In the genomic region with DNA sequence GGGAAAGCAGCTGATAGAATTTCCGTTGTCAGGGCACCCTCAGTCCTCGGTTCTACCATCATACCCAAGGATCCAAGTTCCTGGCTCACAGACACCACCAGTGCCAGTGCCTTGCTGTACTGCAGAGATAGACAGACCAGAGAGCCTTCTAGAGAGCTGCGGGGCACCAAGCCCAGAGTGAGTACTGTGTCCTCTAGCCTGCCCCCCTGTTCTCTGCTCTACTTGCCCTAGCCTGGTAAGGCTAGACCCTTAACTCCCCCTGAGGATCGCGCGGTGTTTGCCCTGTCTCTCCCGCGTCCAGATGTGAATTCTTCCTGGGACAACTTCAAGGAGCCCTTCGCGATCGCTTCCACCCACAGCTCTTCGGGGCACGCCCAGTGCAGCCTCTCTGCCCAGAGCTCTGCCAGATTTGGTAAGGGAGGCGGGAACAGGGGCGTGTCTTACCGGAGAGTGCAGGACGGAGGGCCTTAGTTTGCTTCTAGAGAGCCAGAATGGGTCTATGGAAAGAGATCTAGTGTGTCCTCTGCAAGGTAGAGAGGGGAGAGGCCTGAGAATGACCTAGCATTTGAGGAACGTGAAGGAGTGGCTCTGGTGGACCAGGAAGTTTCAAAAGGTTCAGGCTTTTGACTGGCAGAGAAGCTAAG, we compare ENCODE assay signal across 8 mouse cellular contexts. TPM values are rescaled to one million over a fixed set of nuclear protein-coding genes. Genes with fewer than 3 reads are reported as not detected.
A peak's percentile ranks its signal among the peaks of the same experiment; 100 is the strongest.
DNase-seq lines count a peak whose midpoint lies in the region; ATAC-seq and TF ChIP-seq lines count a peak whose summit lies in the region.

No protein-coding gene starts in this region.

- H3K4me3 ChIP-seq in bone marrow macrophage, adult 2 months (ENCODE audit: insufficient read depth, low read length) = peak overlapping the region; percentile 33
- no peak overlapping the region for H3K4me3 ChIP-seq in lung, embryonic 14.5 days (ENCODE audit: low read depth, low read length)

- intact Hi-C loops in left cerebral cortex, postnatal 4 days (cut with DNase I) = no loop called here

- H3K36me3 ChIP-seq in lung, embryonic 14.5 days (ENCODE audit: insufficient read depth) = peaks cover 8% of the 10 kb centered on the region; the same call in 1 of the 2 replicates

- H3K27me3 ChIP-seq in lung, embryonic 14.5 days (ENCODE audit: insufficient read depth, low read length) = peaks cover 19% of the 10 kb centered on the region; the same call in 1 of the 2 replicates

- no peak for TF ChIP-seq CTCF in bone marrow macrophage, adult 2 months (IDR thresholded peaks at IDR 0.05; ENCODE audit: low read depth, low read length)
- no peak for TF ChIP-seq CTCF in lung, embryonic 14.5 days (IDR thresholded peaks at IDR 0.05; ENCODE audit: low read depth)

- no peak overlapping the region for H3K9ac ChIP-seq in lung, embryonic 14.5 days

- H3K4me1 ChIP-seq in bone marrow macrophage, adult 2 months (ENCODE audit: control insufficient read depth, insufficient read depth, low read length) = peaks cover 8% of the 10 kb centered on the region
- H3K4me1 ChIP-seq in lung, embryonic 14.5 days (ENCODE audit: insufficient read depth) = no peaks in the 10 kb centered on the region

- H3K4me2 ChIP-seq in lung, embryonic 14.5 days = 0 out of 2 replicates have a peak overlapping the region, but pooled peaks have one; percentile 21

- no peaks in the 10 kb centered on the region for H3K9me3 ChIP-seq in lung, embryonic 14.5 days (ENCODE audit: low read depth, low read length)

- 8% methylated on average over 18 of the region's 18 CpGs for WGBS in lung, embryonic 14.5 days

- ATAC-seq in hematopoietic stem cell, adult 5-6 weeks (replicated peaks in 1 of 2; ENCODE audit: insufficient read depth in 1 of 2, low FRiP score in 2 of 2, low TSS enrichment in 1 of 2, low read depth in 1 of 2, poor library complexity in 2 of 2, severe bottlenecking in 2 of 2) = peak; percentile 37 to 67
- peak; percentile 70 for ATAC-seq in lung, embryonic 14.5 days (ENCODE audit: insufficient read depth)

- peak; percentile 48 for DNase-seq in kidney, adult 9 months
- no peak for DNase-seq in kidney, adult 11 months
- peak; percentile 58 for DNase-seq in lung, embryonic 14.5 days
- DNase-seq in left cerebral cortex, postnatal 4 days = no peak
- no peak for DNase-seq in left cerebral cortex, adult 9 months (ENCODE audit: low spot score in 2 of 2)
- no peak for DNase-seq in T-cell, adult 2 months (ENCODE audit: low spot score)

- H3K27ac ChIP-seq in bone marrow macrophage, adult 2 months (ENCODE audit: insufficient read depth, low read depth, low read length) = no peak overlapping the region
- no peak overlapping the region for H3K27ac ChIP-seq in lung, embryonic 14.5 days (ENCODE audit: low read depth)

- no peak for TF ChIP-seq POLR2A in bone marrow macrophage, adult 2 months (IDR thresholded peaks at IDR 0.05; ENCODE audit: borderline replicate concordance, low read depth, low read length)

RNA-seq across cellular contexts. Expression of gene Rtbdn, which starts 5.9 kb away (rescaled TPM):
- not detected in 2 replicates for polyA plus RNA-seq in bone marrow macrophage, adult 2 months (2012; ENCODE audit: insufficient read depth, insufficient read length, missing spikeins)
- total RNA-seq in hematopoietic stem cell, adult 5-6 weeks (2017) = not detected in 2 replicates
- polyA plus RNA-seq in lung, embryonic 14.5 days (2014; fragmentation: Nextera tagmentation; extraction: Ambion mirVana) = not detected in 2 replicates
- total RNA-seq in left cerebral cortex, postnatal 4 days (2021) = 1 to 10 TPM; 6.7 to 8.3 TPM

RNA-seq across cellular contexts. Expression of gene Mast1, which starts 15.6 kb away (rescaled TPM):
- 0.28 and 0.42 TPM in 2 replicates for polyA plus RNA-seq in bone marrow macrophage, adult 2 months (2012; ENCODE audit: insufficient read depth, insufficient read length, missing spikeins)
- 0.10 TPM in 1 of 2 replicates, not detected in the other for total RNA-seq in hematopoietic stem cell, adult 5-6 weeks (2017)
- 0.30 and 0.39 TPM in 2 replicates for polyA plus RNA-seq in lung, embryonic 14.5 days (2014; fragmentation: Nextera tagmentation; extraction: Ambion mirVana)
- total RNA-seq in left cerebral cortex, postnatal 4 days (2021) = 100 to 1,000 TPM; 195 to 210 TPM

RNA-seq across cellular contexts. Expression of gene Gm49661, which starts 16.5 kb away (rescaled TPM):
- not detected in 2 replicates for polyA plus RNA-seq in bone marrow macrophage, adult 2 months (2012; ENCODE audit: insufficient read depth, insufficient read length, missing spikeins)
- not detected in 2 replicates for total RNA-seq in hematopoietic stem cell, adult 5-6 weeks (2017)
- polyA plus RNA-seq in lung, embryonic 14.5 days (2014; fragmentation: Nextera tagmentation; extraction: Ambion mirVana) = not detected in 2 replicates
- not detected for total RNA-seq in left cerebral cortex, postnatal 4 days (2021)

RNA-seq across cellular contexts. Expression of gene Prdx2, which starts 16.7 kb away (rescaled TPM):
- 267 and 279 TPM in 2 replicates for polyA plus RNA-seq in bone marrow macrophage, adult 2 months (2012; ENCODE audit: insufficient read depth, insufficient read length, missing spikeins)
- total RNA-seq in hematopoietic stem cell, adult 5-6 weeks (2017) = 469 and 528 TPM in 2 replicates
- polyA plus RNA-seq in lung, embryonic 14.5 days (2014; fragmentation: Nextera tagmentation; extraction: Ambion mirVana) = 819 and 843 TPM in 2 replicates
- total RNA-seq in left cerebral cortex, postnatal 4 days (2021) = 100 to 1,000 TPM; 665 to 681 TPM

RNA-seq across cellular contexts. Expression of gene Rnaseh2a, which starts 16.8 kb away (rescaled TPM):
- 39.8 and 40.7 TPM in 2 replicates for polyA plus RNA-seq in bone marrow macrophage, adult 2 months (2012; ENCODE audit: insufficient read depth, insufficient read length, missing spikeins)
- 59.7 and 112 TPM in 2 replicates for total RNA-seq in hematopoietic stem cell, adult 5-6 weeks (2017)
- 117 and 121 TPM in 2 replicates for polyA plus RNA-seq in lung, embryonic 14.5 days (2014; fragmentation: Nextera tagmentation; extraction: Ambion mirVana)
- total RNA-seq in left cerebral cortex, postnatal 4 days (2021) = 10 to 100 TPM; 41.1 to 42.1 TPM

Comparison
In these comparisons a context has a peak if more than half of its experiments do, and no peak if none do; other contexts are left out.
1. DNase-seq: peak in kidney, adult 9 months (single experiment) and lung, embryonic 14.5 days (single experiment); none in kidney, adult 11 months (single experiment), left cerebral cortex, postnatal 4 days (single experiment), left cerebral cortex, adult 9 months (0 of 2) and T-cell, adult 2 months (single experiment).
2. RNA of gene Mast1, which starts 15.6 kb away (total RNA-seq): 195 to 210 TPM in left cerebral cortex, postnatal 4 days; 0.10 TPM in hematopoietic stem cell, adult 5-6 weeks; every median in the first group is over 100 times any median in the second.